Mouse (Mus musculus) heart, embryonic 14.5 days (tissue): Measurements from ENCODE around the gene Etfbkmt. TPM values are rescaled to one million over a fixed set of nuclear protein-coding genes. Genes with fewer than 3 reads are reported as not detected.
"Not testable (repeated sequence)": the region's sequence is repeated elsewhere in the genome, so short reads cannot be mapped to it uniquely, and the experiment has no call there.

ENCODE experiments used
- ATAC-seq: fragments of 200-750 bp; cut with Nextera tagmentation; 2 replicates; pipeline ENCODE4 v1.8.0; 2017; ENCODE audit warnings: low read depth, moderate TSS enrichment; ENCODE audit not compliant: insufficient number of reproducible peaks, insufficient read depth, low FRiP score
- H3K27ac ChIP-seq, 2 experiments: fragments of 200-500 bp in 1 of 2; fragments of 300-500 bp in 1 of 2; sonication (generic) in 1 of 2; replicated peaks in 1 of 2; 2 replicates each; pipeline ENCODE4 v1.5.1; 2012 to 2014; ENCODE audit warnings: low read depth in 2 of 2, low read length in 2 of 2, control low read depth in 1 of 2, mild to moderate bottlenecking in 1 of 2, mixed read lengths in 1 of 2; ENCODE audit not compliant: control insufficient read depth in 1 of 2, insufficient read depth in 1 of 2
- H3K27me3 ChIP-seq: fragments of 300-500 bp; sonication (generic); 2 replicates; pipeline ENCODE4 v1.6.1; 2014; ENCODE audit warnings: mild to moderate bottlenecking, low read length, control low read depth; ENCODE audit not compliant: control insufficient read depth, insufficient read depth
- H3K36me3 ChIP-seq: fragments of 300-500 bp; sonication (generic); 2 replicates; pipeline ENCODE4 v1.6.1; 2014; ENCODE audit warnings: mild to moderate bottlenecking, control low read depth, low read length, mixed read lengths; ENCODE audit not compliant: control insufficient read depth, insufficient read depth
- H3K4me1 ChIP-seq, 2 experiments: fragments of 200-500 bp in 1 of 2; fragments of 300-500 bp in 1 of 2; sonication (generic) in 1 of 2; 2 replicates each; pipeline ENCODE4 v1.6.1; 2012 to 2014; ENCODE audit warnings: low read length in 2 of 2, control low read depth in 1 of 2, mixed read lengths in 1 of 2; ENCODE audit not compliant: control insufficient read depth in 2 of 2, insufficient read depth in 2 of 2
- H3K4me2 ChIP-seq: fragments of 300-500 bp; sonication (generic); 2 replicates; pipeline ENCODE4 v1.6.1; 2014; ENCODE audit warnings: mild to moderate bottlenecking, low read length
- H3K4me3 ChIP-seq, 2 experiments: fragments of 200-500 bp in 1 of 2; fragments of 300-500 bp in 1 of 2; sonication (generic) in 1 of 2; 2 replicates each; pipeline ENCODE4 v1.5.1; 2012 to 2014; ENCODE audit warnings: low read length in 2 of 2, mild to moderate bottlenecking in 2 of 2, control low read depth in 1 of 2, low read depth in 1 of 2, moderate library complexity in 1 of 2; ENCODE audit not compliant: control insufficient read depth in 1 of 2, insufficient read depth in 1 of 2
- H3K9ac ChIP-seq: fragments of 300-500 bp; sonication (generic); 2 replicates; pipeline ENCODE4 v1.6.1; 2014; ENCODE audit warnings: mild to moderate bottlenecking, low read length
- H3K9me3 ChIP-seq: fragments of 300-500 bp; sonication (generic); 2 replicates; pipeline ENCODE4 v1.6.1; 2016; ENCODE audit warnings: low read length, control low read depth; ENCODE audit not compliant: control insufficient read depth
- WGBS: fragments of 180-500 bp; shearing (Covaris S2); extraction: QIAGEN DNeasy Blood & Tissue Kit; methylation state at CpG from one replicate; pipeline ENCODE4 v1.1.7; 2014; 5-methylcytosine and 5-hydroxymethylcytosine counted together
- polyA plus RNA-seq: library from polyadenylated mRNA; unstranded; fragments of >200 nt; fragmentation: Nextera tagmentation; extraction: Ambion mirVana; gene quantifications from 2 replicates; pipeline ENCODE4 v1.2.1, GENCODE M21; 2014

The Etfbkmt gene
- polyA plus RNA-seq, 1 experiment from 2014 or later: 15.5 TPM

GRCm38 (mm10) chr6:149188925-149189257, 49.2 kb downstream of the Etfbkmt start:
- H3K4me1 ChIP-seq: peaks cover 2 to 13% of the 10 kb centered on the region in 2 experiments; a peak in 3 of 4 replicates
- peak overlapping the region; percentile 76 for H3K4me2 ChIP-seq
- no peaks in the 10 kb centered on the region for H3K9me3 ChIP-seq
- H3K4me3 ChIP-seq: peak overlapping the region; percentile 62 to 86
- WGBS: 36% methylated on average over 8 of the region's 8 CpGs
- peak; percentile 67 for ATAC-seq
- peak overlapping the region; percentile 97 for H3K9ac ChIP-seq
- no peaks in the 10 kb centered on the region for H3K27me3 ChIP-seq
- H3K36me3 ChIP-seq: peaks cover 5% of the 10 kb centered on the region; the same call in 1 of the 2 replicates
- H3K27ac ChIP-seq: peak overlapping the region; percentile 61 to 95; a peak in 3 of 4 replicates

DNA sequence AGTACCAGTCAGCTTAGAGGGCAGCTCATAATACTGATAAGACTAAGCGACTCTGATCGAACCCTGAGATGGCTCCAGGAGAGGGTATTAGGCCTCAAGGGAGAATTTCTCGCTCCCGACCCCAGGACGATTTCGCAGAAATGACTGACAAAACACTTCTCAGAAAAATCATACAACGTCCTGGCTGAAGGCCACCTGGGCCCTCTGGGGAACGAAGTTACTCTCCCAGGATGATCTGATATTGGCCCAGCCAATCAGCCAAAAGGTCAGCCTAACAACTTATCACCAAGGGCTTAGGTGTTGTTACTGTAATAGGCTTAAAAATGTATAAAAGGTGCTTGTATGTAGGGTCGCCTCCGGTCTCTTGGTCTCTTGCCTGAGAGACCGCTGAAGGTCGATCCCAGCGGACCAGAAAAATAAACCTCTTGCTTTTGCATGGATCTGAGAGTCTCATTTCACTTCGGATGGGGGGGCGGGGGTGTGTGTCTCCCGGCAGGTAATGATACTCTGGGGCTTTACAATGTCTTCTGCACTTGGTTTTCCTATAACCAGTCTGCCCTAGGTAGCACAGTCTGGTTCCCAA, 49.8 kb downstream of the Etfbkmt start:
- Histone ChIP-seq H3K9ac (no peak overlapping the region), H3K27me3 (no peaks in the 10 kb centered on the region), H3K4me2 (peak overlapping the region; percentile 76), H3K4me3 (peak overlapping the region in 1 of 2 experiments; percentile 86; a peak in 1 of 4 replicates), H3K9me3 (no peaks in the 10 kb centered on the region), H3K36me3 (peaks cover 1% of the 10 kb centered on the region; the same call in 1 of the 2 replicates), H3K27ac (no peak overlapping the region), H3K4me1 (peaks cover 2 to 13% of the 10 kb centered on the region in 2 experiments; a peak in 3 of 4 replicates)
- ATAC-seq: no peak
- WGBS: 91% methylated on average over 16 of the region's 16 CpGs

- not testable (repeated sequence) for H3K36me3 ChIP-seq, H3K9me3 ChIP-seq, H3K4me1 ChIP-seq, H3K4me3 ChIP-seq, H3K27me3 ChIP-seq, H3K27ac ChIP-seq, H3K9ac ChIP-seq, H3K4me2 ChIP-seq, ATAC-seq
- 82% methylated on average over 5 of the region's 5 CpGs for WGBS
These were observed 52.3 kb downstream of the Etfbkmt start for GRCm38 (mm10) chr6:149191951-149192350.

- WGBS: 58% methylated on average over 5 of the region's 5 CpGs
- no peak for ATAC-seq
These were observed 53.7 kb downstream of the Etfbkmt start for GRCm38 (mm10) chr6:149193276-149193905.

DNA sequence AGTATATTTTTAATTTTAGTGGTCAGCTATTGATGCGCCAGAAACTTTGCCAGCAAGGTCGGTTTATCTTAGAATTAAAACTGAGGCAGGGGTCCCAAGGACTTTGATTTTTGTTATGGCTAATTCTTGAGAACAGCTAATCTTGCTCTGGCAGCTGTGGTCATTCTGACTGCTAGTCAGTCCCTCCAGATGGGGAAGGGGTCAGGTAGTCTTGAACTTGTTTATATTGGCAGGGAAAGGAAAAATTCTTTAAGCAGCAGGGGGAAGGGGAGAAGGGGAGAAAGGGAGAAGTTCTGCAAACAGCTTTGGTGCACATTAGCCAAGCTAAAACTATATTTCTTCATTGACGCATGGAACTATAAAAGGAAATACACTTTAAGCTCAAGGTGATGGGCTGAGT, 57.5 kb downstream of the Etfbkmt start:
- Histone ChIP-seq H3K4me2 (no peak overlapping the region), H3K4me3 (no peak overlapping the region), H3K9ac (no peak overlapping the region), H3K36me3 (no peaks in the 10 kb centered on the region), H3K27me3 (no peaks in the 10 kb centered on the region), H3K27ac (no peak overlapping the region), H3K4me1 (no peaks in the 10 kb centered on the region), H3K9me3 (no peaks in the 10 kb centered on the region)
- WGBS: 54% methylated on average over 3 of the region's 3 CpGs
- no peak for ATAC-seq

More at GRCm38 (mm10) chr6:149193276-149193905, 53.7 kb downstream of the Etfbkmt start:
- H3K4me3 ChIP-seq: no peak overlapping the region
- H3K4me2 ChIP-seq: no peak overlapping the region
- H3K9me3 ChIP-seq: no peaks in the 10 kb centered on the region
- H3K27ac ChIP-seq: no peak overlapping the region
- H3K9ac ChIP-seq: no peak overlapping the region
- H3K36me3 ChIP-seq: no peaks in the 10 kb centered on the region
- H3K4me1 ChIP-seq: no peaks in the 10 kb centered on the region
- no peaks in the 10 kb centered on the region for H3K27me3 ChIP-seq

DNA sequence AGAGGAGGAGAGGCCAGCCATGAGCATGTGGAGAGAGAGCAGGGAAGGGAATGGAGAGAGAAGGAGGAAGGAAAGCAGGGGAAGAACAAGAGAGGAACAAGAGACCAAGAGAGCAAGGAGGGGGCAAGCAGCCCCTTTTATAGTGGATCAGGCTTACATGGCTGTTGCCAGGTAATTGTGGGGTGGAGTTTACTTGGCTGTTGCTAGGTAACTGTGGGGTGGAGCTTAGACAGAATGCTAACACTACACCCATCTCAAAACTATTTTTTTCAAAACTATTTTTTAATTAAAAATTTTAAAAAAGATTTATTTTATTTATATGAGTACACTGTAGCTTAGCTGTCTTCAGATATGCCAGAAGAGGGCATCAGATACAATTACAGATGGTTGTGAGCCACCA, 58.9 kb downstream of the Etfbkmt start:
- Histone ChIP-seq H3K27me3 (no peaks in the 10 kb centered on the region), H3K36me3 (no peaks in the 10 kb centered on the region), H3K9me3 (no peaks in the 10 kb centered on the region), H3K4me2 (no peak overlapping the region), H3K4me1 (no peaks in the 10 kb centered on the region), H3K9ac (no peak overlapping the region), H3K4me3 (no peak overlapping the region), H3K27ac (no peak overlapping the region)
- ATAC-seq: no peak
